Mouse (Mus musculus): ENCODE results near the gene Zfp316.

GRCm38 (mm10) chr5:143254487-143255130 is 15.2 kb downstream of the Zfp316 start:
- TF ChIP-seq POLR2A (IDR thresholded peaks at IDR 0.05; ENCODE audit: insufficient read length, low read depth) (no peak), POLR2AphosphoS2 (IDR thresholded peaks at IDR 0.05; ENCODE audit: insufficient read length, low read depth) (peak; percentile 11), E2F4 (IDR thresholded peaks at IDR 0.05; ENCODE audit: insufficient read depth) (no peak), TCF12 (IDR thresholded peaks at IDR 0.05; ENCODE audit: insufficient read depth, poor library complexity, severe bottlenecking) (no peak)
